Mouse (Mus musculus) kidney, postnatal 25 days (tissue): ENCODE measurements around the gene Cyb561d2.
A peak's percentile ranks its signal among the peaks of the same experiment; 100 is the strongest.

Source experiments
- DNase-seq, 2 experiments: peaks; one replicate each; pipeline ENCODE4 v3.0.0; 2021; ENCODE audit warnings: mixed read lengths in 2 of 2

Cyb561d2 gene

DNA sequence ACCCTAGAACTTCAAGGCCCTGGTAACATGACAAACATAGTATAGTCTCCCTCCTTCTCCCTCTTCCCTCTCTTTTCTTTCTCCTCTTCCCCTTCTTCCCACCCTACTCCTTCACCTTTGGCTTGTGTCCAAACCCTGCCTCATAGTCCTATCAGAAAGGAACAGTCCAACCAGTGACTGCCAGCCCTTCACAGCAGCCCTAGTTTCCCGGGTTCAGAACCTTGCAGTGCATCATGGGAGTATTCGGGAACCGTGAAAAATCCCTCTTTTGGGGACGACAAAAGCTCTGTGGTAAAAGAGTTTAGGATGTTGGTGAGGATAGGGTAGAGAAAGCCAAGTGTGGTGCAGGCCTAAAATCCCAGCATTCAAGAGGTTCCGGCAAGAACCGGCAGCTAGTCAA lies 21.7 kb downstream of the Cyb561d2 start:
- DNase-seq = no peak

DNA sequence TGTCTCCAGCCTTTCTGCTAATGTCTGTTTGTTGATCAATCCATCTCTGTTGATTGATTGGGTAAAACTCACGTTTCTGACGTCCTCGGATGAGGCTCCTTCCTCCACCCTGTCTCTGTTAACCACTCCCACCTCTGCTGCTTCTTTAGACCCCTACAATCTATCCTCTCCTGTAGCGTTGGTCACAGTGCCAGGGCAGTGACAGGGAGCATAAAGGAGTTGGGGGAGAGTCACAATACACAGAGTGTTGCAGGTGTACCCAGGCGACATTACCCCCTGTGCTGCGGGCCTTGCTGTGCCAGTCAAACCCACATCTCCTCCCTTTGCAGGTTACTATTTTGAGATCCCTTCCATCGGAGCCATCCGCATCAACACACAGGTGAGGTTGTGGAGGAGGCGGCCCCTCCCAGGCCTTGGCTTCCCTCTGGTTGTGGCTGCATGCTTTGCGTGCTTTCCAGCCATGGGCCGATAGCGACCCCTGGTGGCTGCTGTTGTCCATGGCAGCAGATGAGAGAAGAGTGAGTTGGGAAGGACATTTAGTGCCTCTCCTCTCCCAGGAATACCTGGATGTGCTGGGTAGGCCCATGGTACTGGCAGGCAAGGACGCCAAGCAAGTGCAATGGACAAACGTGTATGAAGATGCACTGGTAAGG lies 27.6 kb downstream of the Cyb561d2 start:
- peak; percentile 82 to 87 for DNase-seq

DNA sequence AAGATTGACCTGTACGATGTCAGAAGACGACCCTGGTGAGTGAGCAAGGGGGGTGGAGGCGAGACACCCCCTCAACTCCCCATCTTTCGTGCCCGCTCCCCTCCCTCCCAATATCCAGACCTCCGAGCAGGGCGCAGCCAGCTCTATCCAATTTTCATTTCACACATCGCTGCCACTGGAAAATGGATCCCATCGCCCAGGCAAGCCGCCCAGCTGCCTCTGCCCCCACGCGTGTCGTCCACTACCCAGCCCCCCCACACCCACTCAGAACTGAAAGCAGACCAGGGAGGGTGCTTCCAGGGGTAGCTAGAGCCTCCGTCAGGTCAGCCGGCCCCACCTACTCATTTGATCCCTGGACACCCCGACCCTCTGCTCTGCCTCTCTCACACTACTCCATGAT lies 29.7 kb downstream of the Cyb561d2 start:
- DNase-seq = no peak

DNA sequence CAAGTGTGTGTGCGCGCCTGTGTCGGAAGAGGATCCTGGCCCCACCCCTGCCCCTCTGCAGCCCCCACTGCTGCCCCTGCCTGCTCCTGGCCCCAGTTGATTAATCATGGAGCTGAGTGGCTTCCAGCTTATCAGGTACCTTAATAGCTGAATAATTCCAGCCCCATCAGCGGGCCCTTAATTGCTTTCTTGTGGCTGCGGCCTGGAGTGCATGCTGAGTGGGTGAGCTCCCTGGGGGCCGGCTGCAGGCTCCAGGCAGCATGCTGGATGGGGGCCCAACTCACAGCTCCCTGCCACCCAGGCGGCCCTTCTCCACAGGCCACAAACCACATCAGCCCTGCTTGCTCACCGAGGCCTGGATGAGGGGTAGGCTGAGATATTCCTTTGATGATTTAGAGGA lies 30.6 kb downstream of the Cyb561d2 start:
- no peak for DNase-seq

DNA sequence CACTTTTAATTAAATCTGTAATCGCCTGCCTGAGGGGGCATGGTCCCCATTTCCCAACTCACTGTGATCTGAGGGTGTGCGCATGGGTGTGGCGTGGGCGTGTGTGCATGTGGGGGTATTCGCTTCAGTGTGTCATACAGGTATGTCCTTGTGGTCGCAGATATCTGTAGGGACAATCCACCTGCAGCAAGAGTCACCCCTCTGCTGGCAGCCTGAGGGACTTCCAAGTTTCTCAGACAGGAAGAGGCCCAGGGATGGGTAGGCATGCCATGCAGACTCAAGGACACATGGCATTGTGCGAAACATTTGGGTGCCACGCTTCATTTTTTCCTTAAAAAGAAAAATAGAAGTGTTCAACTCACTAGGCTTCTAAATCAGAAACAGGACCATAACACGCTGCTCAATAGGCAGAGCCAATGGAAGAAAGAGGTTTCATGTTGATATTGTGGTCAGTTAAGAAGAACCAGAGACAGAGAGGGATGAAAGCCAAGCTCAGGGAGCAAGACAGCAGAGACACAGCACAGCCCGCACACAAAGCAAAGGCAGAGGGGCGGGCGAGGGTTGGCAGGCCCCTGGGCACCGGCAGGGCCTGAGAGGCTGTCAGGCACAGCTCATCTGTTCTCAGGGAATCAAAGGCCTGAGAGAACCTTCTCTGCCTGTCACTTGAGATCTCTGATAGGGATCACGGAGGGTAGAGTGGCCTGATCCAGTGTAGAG lies 31.5 kb downstream of the Cyb561d2 start:
- DNase-seq = no peak

DNA sequence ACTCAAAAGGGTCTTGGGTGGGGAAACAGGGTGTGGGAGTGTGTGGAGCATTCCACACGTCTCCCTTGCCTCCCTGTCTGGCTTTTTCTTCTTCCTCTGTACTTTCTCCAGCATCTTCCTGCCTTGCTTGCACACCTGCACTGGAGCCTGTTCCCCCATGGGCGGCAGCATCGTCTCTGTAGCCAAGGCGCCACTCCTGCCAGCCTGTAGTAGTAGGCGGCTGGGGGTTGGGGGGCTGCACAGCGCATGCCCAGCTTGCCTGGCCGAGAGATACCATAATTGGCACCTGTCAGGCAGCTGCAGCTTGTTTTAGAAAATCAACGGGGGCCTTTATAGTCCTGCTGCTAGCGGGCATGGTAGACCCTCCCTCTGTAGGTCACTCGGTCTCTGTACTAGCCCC lies 33.7 kb downstream of the Cyb561d2 start:
- no peak for DNase-seq

DNA sequence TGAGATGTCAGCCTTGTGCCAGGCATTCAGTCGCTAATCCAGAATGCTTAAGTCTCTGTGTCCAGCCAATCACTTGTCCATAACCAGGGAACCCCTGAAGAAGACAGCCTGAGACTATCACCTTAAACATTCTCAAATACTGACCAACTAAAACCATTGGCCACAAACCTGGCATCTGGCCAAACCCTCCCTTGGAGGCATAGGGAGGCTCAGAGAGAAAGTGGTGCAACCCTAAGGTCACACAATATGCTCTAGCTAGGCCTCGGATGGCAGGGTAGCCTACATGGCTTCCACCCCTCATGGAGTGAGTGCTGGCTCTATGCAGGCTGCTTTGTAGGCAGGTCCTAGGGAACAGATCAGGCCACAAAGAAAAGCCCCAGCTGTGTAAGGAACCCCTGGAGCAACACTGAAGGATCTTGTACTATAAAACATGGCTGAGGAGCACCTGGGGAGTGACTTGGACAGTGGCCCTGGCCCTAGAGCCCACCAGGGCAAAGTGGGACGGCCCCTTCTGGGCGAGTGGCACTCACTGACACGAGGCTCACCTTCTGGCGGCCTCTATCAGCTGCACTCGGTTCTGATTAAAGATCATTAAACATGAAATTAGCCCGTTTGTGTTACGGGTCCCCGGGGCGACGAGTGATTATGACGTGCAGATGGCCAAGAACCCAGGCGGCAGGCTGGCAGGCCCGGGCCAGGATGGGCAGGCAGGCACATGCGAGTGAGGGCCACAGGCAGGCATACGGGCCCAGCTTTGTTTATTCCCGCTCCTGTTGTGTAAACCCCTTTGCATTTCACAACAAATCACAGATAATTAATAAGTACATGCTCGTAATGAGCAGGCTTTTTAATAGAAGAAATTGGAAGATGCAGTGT lies 37.1 kb downstream of the Cyb561d2 start:
- DNase-seq = no peak

DNA sequence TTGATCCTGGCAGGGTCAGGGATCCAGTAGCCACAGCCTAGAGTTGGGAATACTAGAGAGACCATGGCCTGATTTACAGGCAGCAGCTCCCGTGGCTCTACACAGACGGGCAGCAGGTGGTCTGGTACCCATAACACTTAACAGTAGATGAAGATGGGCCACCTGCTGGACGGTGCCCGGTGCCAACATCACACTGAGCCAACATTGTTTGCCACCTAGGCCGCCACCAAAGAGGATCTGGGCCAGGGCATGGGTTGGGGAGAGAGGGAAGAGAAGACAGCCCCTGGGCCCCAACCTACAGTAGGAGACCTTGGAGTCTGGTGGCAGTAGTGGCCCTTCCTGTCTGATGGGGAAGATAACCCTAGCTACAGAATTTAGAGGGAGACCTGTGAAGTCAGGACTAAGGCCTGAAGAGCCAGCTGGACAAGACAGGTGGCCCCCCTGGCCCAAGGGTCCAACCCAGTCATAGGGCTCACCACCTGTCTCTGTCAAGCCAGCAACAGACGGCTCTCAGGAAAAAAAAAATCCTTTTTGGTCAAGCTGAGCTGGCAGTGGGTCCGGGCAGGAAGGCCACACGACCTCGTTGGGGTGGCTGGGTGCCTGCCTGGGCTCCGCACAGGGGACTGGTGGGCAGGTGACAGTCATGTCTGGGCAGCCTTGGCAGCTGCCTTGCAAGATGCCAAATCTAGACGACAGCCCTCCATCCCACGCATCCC lies 39.7 kb downstream of the Cyb561d2 start:
- DNase-seq = no peak

DNA sequence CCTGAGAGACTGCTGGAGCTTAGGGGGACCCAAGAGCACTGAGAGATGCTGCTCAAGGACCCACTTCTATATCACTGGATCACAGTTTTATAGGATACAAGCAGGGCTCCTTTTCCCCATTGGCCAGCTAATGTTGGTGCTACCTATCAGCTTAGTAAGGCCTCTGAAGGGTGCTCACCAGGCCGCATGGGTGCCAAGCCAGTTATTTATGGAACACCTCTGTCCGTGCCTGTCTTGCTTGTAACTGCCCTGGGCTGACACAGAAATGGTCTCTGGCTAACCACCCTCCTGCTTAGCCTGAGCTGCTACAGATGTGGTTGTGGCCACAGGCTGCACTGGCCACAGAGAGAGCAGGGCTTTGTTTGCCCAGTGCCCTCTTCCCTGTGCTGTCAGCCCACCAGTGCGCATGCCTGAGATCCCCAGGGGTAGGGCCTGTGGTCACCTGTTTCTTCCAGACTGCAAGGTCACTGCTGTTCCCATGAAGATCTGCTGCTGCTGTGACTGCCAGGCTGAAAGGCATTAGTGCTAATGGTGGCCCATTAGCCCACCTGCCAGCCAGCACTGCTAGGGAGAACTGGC lies 41.2 kb downstream of the Cyb561d2 start:
- no peak for DNase-seq

DNA sequence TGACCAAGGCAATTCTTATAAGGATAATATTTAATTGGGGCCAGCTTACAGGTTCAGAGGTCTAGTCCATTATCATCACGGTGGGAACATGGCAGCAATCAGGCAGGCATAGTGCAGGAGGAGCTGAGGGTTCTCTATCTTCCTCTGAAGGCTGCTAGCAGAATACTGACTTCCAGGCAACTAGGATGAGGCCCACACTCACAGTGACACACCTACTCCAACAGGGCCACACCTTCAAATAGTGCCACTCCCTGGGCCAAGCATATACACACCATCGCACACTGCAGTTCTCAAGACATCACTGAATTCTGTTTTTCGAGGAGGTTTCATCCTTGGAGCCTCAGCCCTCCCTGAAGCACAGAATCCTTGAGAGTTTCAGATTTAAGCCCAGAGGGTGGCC lies 45.6 kb downstream of the Cyb561d2 start:
- no peak for DNase-seq

DNA sequence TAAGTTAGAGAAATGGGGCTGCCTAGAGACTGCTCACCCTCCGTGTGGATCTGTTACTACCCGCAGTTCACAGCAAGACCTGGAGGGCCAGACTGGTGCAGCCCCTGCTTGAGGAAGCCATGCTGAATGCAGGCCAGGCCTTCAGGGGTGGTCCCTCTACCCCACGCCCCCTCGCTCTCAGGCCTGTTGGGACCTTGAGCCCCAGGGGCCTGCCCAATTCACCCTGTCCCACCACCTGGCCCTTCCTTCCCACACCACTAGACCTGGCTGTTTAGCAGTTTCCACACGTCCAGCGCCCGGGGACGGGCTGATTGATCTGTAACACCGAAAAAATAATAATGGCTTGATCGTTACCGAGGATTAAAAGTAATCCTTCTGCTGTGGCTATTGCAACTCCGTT lies 47.8 kb downstream of the Cyb561d2 start:
- no peak for DNase-seq

DNA sequence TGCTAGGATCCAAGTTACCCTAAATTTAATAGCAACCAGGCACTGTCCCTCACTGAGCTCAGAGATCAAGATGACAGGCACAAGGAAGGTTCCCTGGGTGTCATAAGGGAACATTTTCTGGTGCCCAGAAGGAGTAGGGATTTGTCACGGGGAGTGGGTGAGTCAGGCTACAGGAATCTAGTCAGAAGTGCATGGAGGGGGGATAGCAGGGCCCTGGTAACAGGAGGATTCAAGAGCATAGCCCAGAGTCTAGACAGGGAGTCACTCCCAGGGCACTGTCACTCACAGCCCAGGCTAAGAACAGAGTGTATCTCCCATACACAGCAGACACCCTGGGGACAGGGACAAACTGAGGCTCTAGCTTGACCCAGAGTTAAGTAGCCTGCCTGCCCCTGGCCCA lies 48.5 kb downstream of the Cyb561d2 start:
- no peak for DNase-seq

DNA sequence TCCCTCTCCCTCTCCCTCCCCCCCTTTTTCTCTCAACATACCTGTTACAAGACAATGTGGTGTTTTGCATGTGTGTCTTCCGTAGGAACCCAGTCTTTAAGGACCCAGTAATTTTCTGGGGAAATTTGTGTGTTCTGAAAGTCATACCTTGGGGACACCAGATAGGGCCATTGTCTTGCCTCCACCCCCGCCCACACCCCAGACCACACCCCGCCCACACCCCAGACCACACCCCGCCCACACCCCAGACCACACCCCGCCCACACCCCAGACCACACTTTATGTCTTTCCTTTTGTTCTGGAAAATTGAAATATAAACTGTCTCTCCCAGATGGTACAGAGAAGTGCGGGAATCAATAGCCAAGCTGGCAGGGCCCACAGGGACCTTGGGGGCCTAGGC lies 51.4 kb downstream of the Cyb561d2 start:
- no peak for DNase-seq

DNA sequence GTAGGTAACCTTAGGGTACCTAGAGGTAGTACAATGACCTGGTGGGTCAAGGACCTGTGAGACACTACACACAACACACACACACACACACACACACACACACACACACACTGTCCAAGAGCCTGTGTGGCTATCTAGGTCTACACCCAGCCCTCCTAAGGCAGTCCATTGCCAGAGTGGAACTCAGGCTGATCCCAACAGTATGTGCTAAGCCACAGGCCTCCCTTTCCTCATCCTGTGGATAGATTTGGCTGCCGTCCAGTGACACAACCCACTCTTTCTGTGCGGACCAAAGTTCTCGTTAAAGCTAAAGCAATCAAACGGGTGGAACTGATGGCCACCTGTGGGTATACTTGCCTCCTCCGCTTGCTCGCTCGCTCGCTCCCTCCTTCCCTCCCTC lies 51.8 kb downstream of the Cyb561d2 start:
- no peak for DNase-seq
